12 mouse cellular contexts compared by ENCODE assay signal in genomic region chr12:119150956-119151355, GRCm38 (mm10).
"Had no signal": no experiment of that assay in that cellular context is flagged by ENCODE, and none has a peak within 500 bp of the region (broad histone marks: within the 10 kb centered on the region; RNA-seq: fewer than 3 reads in every experiment).

No protein-coding gene starts in this region.

- DNase-seq: retina, postnatal 1 day; right cerebral cortex, adult 18-20 months; right cerebral cortex, postnatal 14 days; right cerebral cortex, postnatal 25 days; right cerebral cortex, postnatal 4 days; spleen, adult 18-20 months; thymus, adult 18-20 months; thymus, adult 2 months; thymus, postnatal 14 days; thymus, postnatal 25 days; thymus, postnatal 36 days; thymus, postnatal 4 days had no signal
